Mouse (Mus musculus) lung, adult 2 months (tissue): Measurements from ENCODE around the gene Cd3g.

Experiments
- CTCF ChIP-seq: fragments of 200-500 bp; IDR thresholded peaks from 2 replicates; pipeline ENCODE4 v1.5.1; 2011; ENCODE audit warnings: mild to moderate bottlenecking, low read length, control low read depth; ENCODE audit not compliant: insufficient read depth
- POLR2A ChIP-seq: fragments of 200-500 bp; IDR thresholded peaks from 2 replicates; pipeline ENCODE4 v1.6.1; 2011; ENCODE audit warnings: low read depth, mild to moderate bottlenecking, control low read depth, low read length, borderline replicate concordance; ENCODE audit errors: extremely low read depth

DNA sequence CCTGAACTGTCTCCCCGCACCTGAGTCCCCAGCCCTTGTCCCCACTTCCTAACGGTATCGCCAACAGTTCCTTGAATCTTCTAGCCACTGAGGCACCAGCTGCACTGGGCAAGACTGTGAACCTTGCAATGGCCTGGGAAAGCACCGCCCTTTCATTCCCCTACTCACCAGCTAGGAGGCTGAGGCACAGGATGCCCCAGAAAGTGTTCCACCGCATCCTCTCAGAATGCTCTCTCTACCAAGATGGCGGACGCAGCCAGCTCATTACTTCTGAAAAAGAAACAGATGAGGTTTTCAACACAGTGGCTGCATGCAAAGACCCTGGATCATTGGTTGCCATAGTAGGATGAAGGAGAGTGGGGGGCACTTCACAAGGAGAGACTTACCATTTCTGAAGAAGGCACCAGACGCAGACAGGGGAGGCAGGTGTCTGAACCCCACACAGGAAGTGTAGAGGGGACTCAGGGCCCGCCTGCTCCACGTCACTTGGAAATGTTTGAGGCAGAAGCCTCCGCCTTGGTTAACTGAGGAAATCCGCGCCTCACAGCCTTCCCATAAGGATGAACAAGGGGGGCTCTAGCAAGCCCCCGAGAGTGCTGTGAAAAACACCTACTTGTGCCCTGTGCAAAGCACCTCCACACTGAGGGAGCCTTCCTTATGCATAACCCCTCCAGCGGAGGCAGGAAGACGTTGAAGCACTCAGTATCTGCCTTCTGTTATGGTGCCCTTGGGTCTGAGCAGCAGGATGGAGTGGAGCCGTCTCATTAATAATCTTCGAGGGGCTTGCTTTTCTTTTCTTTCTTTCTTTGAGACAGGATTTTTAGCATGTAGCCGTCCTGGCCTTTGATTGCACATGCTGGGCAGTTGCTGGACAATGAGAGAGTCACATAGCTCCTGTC lies 29.2 kb upstream of the Cd3g start, which contains the start of gene Cd3e:
- TF ChIP-seq POLR2A (no peak), CTCF (no peak)
